Comparison of ENCODE assay signal across 27 mouse cellular contexts in the genomic region with DNA sequence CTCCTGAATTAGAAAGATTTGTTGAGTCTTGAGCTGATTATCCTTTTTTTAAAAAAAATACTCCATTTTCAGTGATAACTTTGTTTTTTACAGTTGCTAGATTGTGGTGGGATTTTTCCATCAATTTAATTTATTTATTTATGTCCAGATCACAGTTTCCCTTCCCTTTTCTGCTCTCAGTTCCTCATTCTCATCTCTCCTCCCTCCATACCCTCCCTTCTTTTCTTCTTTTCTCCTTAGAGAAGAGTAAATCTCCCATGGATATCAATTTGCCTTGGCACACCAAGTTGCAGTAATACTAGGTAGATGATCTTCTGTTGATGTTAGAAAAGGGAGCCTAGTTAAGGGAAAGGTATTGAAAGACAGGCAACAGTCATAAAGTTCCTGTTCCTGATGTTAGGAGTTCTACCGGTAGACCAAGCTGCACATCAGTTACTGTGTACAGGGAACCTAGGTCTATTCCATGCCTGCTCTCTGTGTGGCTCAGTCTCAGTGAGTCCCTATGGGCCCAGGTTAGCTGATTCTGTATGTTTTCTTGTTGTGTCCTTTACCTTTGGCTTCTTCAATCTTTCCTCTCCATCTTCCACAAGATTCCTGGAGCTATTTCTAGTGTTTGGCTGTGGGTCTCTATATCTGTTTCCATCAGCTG.
"Had no signal": no experiment of that assay in that cellular context is flagged by ENCODE, and none has a peak within 500 bp of the region (broad histone marks: within the 10 kb centered on the region; RNA-seq: fewer than 3 reads in every experiment).

No protein-coding gene starts in this region.

- H3K27me3 ChIP-seq: heart, embryonic 13.5 days; heart, embryonic 15.5 days; hindbrain, embryonic 12.5 days; intestine, embryonic 15.5 days; limb, embryonic 13.5 days; limb, embryonic 15.5 days; liver, embryonic 12.5 days had no signal

- H3K27ac ChIP-seq: gastrocnemius, adult 2 months; heart, embryonic 13.5 days; heart, embryonic 15.5 days; hindbrain, embryonic 10.5 days; hindbrain, embryonic 12.5 days; hindbrain, embryonic 14.5 days; intestine, embryonic 15.5 days; layer of hippocampus, adult 2 months; left cerebral cortex, adult 2 months; limb, embryonic 13.5 days; limb, embryonic 15.5 days; liver, embryonic 12.5 days had no signal

- H3K9me3 ChIP-seq: heart, embryonic 13.5 days; heart, embryonic 15.5 days; hindbrain, embryonic 10.5 days; hindbrain, embryonic 12.5 days; intestine, embryonic 15.5 days; limb, embryonic 13.5 days; limb, embryonic 15.5 days; liver, embryonic 12.5 days had no signal

- DNase-seq: gastrocnemius, adult 2 months; gastrocnemius, postnatal 10 days; gastrocnemius, postnatal 36 days; heart, adult 18-20 months; heart, postnatal 14 days; heart, postnatal 36 days; kidney, adult 18-20 months; kidney, adult 8-10 months; kidney, postnatal 10 days; kidney, postnatal 25 days; kidney, postnatal 4 days; left cerebral cortex, postnatal 4 days had no signal

- H3K36me3 ChIP-seq: heart, embryonic 13.5 days; heart, embryonic 15.5 days; hindbrain, embryonic 10.5 days; hindbrain, embryonic 12.5 days; intestine, embryonic 15.5 days; limb, embryonic 13.5 days; limb, embryonic 15.5 days; liver, embryonic 12.5 days had no signal

- ATAC-seq: hindbrain, embryonic 16.5 days; inflammation-experienced regulatory T-cells, adult 6 months; intestine, embryonic 15.5 days; intestine, postnatal 0 days; liver, embryonic 12.5 days had no signal

- H3K4me3 ChIP-seq: gastrocnemius, adult 2 months; heart, embryonic 13.5 days; heart, embryonic 15.5 days; hindbrain, embryonic 10.5 days; hindbrain, embryonic 12.5 days; intestine, embryonic 15.5 days; layer of hippocampus, adult 2 months; left cerebral cortex, adult 2 months; limb, embryonic 13.5 days; limb, embryonic 15.5 days; liver, embryonic 12.5 days had no signal

- H3K4me1 ChIP-seq: heart, embryonic 13.5 days; heart, embryonic 15.5 days; hindbrain, embryonic 10.5 days; hindbrain, embryonic 12.5 days; intestine, embryonic 15.5 days; limb, embryonic 13.5 days; limb, embryonic 15.5 days; liver, embryonic 12.5 days had no signal

- H3K4me2 ChIP-seq: heart, embryonic 11.5 days; heart, embryonic 13.5 days; heart, embryonic 15.5 days; hindbrain, embryonic 12.5 days; hindbrain, embryonic 14.5 days; intestine, embryonic 15.5 days; limb, embryonic 13.5 days; limb, embryonic 15.5 days; liver, embryonic 12.5 days had no signal

- H3K9ac ChIP-seq: heart, embryonic 13.5 days; heart, embryonic 15.5 days; hindbrain, embryonic 12.5 days; hindbrain, embryonic 14.5 days; intestine, embryonic 15.5 days; limb, embryonic 13.5 days; limb, embryonic 15.5 days; liver, embryonic 12.5 days had no signal
